Mouse (Mus musculus): ENCODE measurements around the gene Fbxl5. TPM values are rescaled to one million over a fixed set of nuclear protein-coding genes. Genes with fewer than 3 reads are reported as not detected.

Fbxl5 gene
- polyA plus RNA-seq, 1 experiment from 2014 or later: 82.2 TPM

DNA sequence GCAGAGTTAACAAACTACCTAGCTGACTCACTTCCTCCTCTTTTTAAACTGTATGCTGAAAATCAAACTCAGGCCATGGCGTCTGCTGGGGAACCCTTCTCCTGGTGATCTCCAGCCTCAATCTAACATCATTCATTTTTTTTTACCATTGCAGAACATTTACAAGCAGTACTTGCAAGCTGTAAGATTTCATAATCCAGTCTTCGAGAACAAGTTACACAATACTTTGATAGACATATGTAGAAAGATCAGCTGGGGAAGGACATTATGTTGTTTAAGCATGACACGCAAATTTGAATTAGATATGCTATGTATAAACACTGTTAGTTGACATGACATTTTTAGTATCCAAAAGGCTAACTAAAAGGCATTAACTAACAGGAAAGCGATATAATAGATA lies 19.6 kb downstream of the Fbxl5 start:
- ATAC-seq: no peak

GRCm38 (mm10) chr5:43801253-43801652 lies 20.2 kb downstream of the Fbxl5 start:
- no peaks in the 10 kb centered on the region for H3K36me3 ChIP-seq (ENCODE audit: control insufficient read depth, insufficient read depth, low read length)
- no peak overlapping the region for H3K27ac ChIP-seq (ENCODE audit: low read depth, low read length)
- no peak overlapping the region for H3K9ac ChIP-seq (ENCODE audit: low read depth, low read length)
- no peaks in the 10 kb centered on the region for H3K4me1 ChIP-seq (ENCODE audit: control insufficient read depth, insufficient read depth, low read depth, low read length)
- H3K9me3 ChIP-seq (ENCODE audit: control insufficient read depth, low read length): no peaks in the 10 kb centered on the region
- no peak overlapping the region for H3K4me3 ChIP-seq (ENCODE audit: low read length)
- H3K27me3 ChIP-seq (replicated peaks; ENCODE audit: control insufficient read depth, insufficient read depth, low read length): no peaks in the 10 kb centered on the region
- H3K4me2 ChIP-seq (ENCODE audit: low read length): no peak overlapping the region
- no peak for ATAC-seq

More for the DNA sequence above, 19.6 kb downstream of the Fbxl5 start:
- Histone ChIP-seq H3K27ac (ENCODE audit: low read depth, low read length) (no peak overlapping the region), H3K4me2 (ENCODE audit: low read length) (no peak overlapping the region), H3K4me1 (ENCODE audit: control insufficient read depth, insufficient read depth, low read depth, low read length) (no peaks in the 10 kb centered on the region), H3K27me3 (replicated peaks; ENCODE audit: control insufficient read depth, insufficient read depth, low read length) (no peaks in the 10 kb centered on the region), H3K36me3 (ENCODE audit: control insufficient read depth, insufficient read depth, low read length) (no peaks in the 10 kb centered on the region), H3K9me3 (ENCODE audit: control insufficient read depth, low read length) (no peaks in the 10 kb centered on the region), H3K9ac (ENCODE audit: low read depth, low read length) (no peak overlapping the region), H3K4me3 (ENCODE audit: low read length) (no peak overlapping the region)
- 88% methylated on average over 4 of the region's 4 CpGs for WGBS

GRCm38 (mm10) chr5:43800700-43801099 lies 20.7 kb downstream of the Fbxl5 start:
- Histone ChIP-seq H3K9ac (ENCODE audit: low read depth, low read length) (no peak overlapping the region), H3K27me3 (replicated peaks; ENCODE audit: control insufficient read depth, insufficient read depth, low read length) (no peaks in the 10 kb centered on the region), H3K36me3 (ENCODE audit: control insufficient read depth, insufficient read depth, low read length) (no peaks in the 10 kb centered on the region), H3K9me3 (ENCODE audit: control insufficient read depth, low read length) (no peaks in the 10 kb centered on the region), H3K27ac (ENCODE audit: low read depth, low read length) (no peak overlapping the region), H3K4me1 (ENCODE audit: control insufficient read depth, insufficient read depth, low read depth, low read length) (no peaks in the 10 kb centered on the region), H3K4me3 (ENCODE audit: low read length) (no peak overlapping the region), H3K4me2 (ENCODE audit: low read length) (no peak overlapping the region)
- no peak for ATAC-seq
- WGBS: 84% methylated on average over 1 of the region's 1 CpGs

GRCm38 (mm10) chr5:43799530-43799929 lies 21.9 kb downstream of the Fbxl5 start:
- Histone ChIP-seq H3K27ac (ENCODE audit: low read depth, low read length) (no peak overlapping the region), H3K9ac (ENCODE audit: low read depth, low read length) (no peak overlapping the region), H3K36me3 (ENCODE audit: control insufficient read depth, insufficient read depth, low read length) (no peaks in the 10 kb centered on the region), H3K4me3 (ENCODE audit: low read length) (no peak overlapping the region), H3K9me3 (ENCODE audit: control insufficient read depth, low read length) (no peaks in the 10 kb centered on the region), H3K4me1 (ENCODE audit: control insufficient read depth, insufficient read depth, low read depth, low read length) (no peaks in the 10 kb centered on the region), H3K4me2 (ENCODE audit: low read length) (no peak overlapping the region), H3K27me3 (replicated peaks; ENCODE audit: control insufficient read depth, insufficient read depth, low read length) (no peaks in the 10 kb centered on the region)
- no peak for ATAC-seq
- WGBS: 89% methylated on average over 5 of the region's 5 CpGs

DNA sequence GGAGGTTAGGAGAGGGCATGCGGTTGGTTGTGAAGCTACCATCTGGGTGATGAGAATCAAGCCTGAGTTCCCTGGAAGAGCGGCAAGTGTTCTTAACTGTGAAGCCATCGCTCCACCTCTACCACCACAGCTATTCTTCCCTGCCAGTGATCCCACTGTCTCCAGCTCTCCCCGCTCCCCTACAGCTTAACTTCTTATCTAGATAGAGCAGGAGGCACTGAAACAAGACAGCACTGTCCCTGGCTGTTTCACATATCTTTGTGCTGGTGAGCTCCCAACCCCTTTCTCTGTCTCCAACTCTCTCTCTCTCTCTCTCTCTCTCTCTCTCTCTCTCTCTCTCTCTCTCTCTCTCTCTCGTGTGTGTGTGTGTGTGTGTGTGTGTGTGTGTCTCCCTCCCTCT lies 29.1 kb downstream of the Fbxl5 start:
- no peak for ATAC-seq
- H3K27me3 ChIP-seq (replicated peaks; ENCODE audit: control insufficient read depth, insufficient read depth, low read length): no peaks in the 10 kb centered on the region
- no peaks in the 10 kb centered on the region for H3K36me3 ChIP-seq (ENCODE audit: control insufficient read depth, insufficient read depth, low read length)
- peaks cover 2% of the 10 kb centered on the region; the same call in 1 of the 2 replicates for H3K9me3 ChIP-seq (ENCODE audit: control insufficient read depth, low read length)
- H3K27ac ChIP-seq (ENCODE audit: low read depth, low read length): no peak overlapping the region
- no peak overlapping the region for H3K4me2 ChIP-seq (ENCODE audit: low read length)
- no peak overlapping the region for H3K4me3 ChIP-seq (ENCODE audit: low read length)
- no peaks in the 10 kb centered on the region for H3K4me1 ChIP-seq (ENCODE audit: control insufficient read depth, insufficient read depth, low read depth, low read length)
- 82% methylated on average over 5 of the region's 5 CpGs for WGBS
- H3K9ac ChIP-seq (ENCODE audit: low read depth, low read length): no peak overlapping the region

DNA sequence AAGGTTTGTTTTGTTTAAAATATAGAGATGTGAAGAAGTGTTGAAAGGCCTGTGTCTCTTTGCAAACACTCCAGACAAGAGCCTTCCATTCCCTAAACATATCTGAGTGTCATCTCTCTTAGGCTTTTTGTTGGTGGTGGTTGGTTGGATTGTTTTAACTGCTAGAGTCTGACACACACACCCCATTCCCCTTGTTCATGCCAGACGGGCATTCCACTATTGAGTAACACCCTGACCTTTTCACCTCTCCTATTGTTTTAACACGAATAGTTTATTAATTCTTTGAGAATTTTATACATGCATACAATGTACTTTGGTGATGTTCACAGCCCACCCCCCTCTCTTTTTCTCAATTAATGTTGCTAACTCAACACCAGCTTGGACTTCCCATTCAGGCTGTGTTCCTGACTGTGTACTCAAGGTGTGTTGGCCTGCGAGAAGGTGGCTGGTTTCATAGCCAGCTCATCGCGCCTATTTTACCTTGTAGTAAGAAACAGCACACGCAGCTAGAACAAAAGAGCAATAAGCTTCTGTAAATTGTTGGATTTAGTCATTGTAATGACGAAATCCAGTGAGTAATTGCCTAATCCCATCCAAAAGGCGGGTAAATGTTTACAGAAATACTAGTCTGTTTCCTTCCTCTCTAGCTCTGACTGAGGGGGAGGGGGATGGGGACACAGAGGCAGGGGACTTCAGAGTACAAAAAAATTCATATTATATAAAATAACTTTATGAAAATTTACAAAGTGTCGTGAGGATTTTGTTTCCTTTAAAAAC lies 33.3 kb downstream of the Fbxl5 start:
- ATAC-seq: no peak
- H3K9ac ChIP-seq (ENCODE audit: low read depth, low read length): no peak overlapping the region
- 82% methylated on average over 9 of the region's 9 CpGs for WGBS
- H3K4me2 ChIP-seq (ENCODE audit: low read length): no peak overlapping the region
- no peak overlapping the region for H3K27ac ChIP-seq (ENCODE audit: low read depth, low read length)
- no peak overlapping the region for H3K4me3 ChIP-seq (ENCODE audit: low read length)
- H3K4me1 ChIP-seq (ENCODE audit: control insufficient read depth, insufficient read depth, low read depth, low read length): no peaks in the 10 kb centered on the region
- no peaks in the 10 kb centered on the region for H3K36me3 ChIP-seq (ENCODE audit: control insufficient read depth, insufficient read depth, low read length)
- H3K9me3 ChIP-seq (ENCODE audit: control insufficient read depth, low read length): peaks cover 2% of the 10 kb centered on the region; the same call in 1 of the 2 replicates
- H3K27me3 ChIP-seq (replicated peaks; ENCODE audit: control insufficient read depth, insufficient read depth, low read length): no peaks in the 10 kb centered on the region

DNA sequence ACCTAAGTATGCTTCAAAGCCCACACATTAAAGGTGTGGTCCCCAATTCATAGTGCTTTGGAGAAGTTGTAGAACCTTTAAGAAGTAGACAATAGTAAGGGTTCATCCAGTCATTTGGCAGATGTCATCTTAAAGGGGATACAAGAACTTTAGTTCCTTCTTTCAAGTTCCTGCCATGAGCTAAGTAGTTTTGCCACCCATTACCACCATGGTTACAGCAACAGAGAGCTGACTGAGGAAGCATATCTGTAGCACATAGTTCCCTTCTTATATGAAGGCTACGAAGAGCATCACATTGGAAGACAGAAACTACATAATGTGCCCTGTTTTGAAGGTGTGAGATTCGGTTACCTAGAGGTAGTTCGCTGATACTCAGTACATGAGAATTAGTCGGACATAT lies 34.8 kb downstream of the Fbxl5 start:
- no peak overlapping the region for H3K4me3 ChIP-seq (ENCODE audit: low read length)
- H3K27ac ChIP-seq (ENCODE audit: low read depth, low read length): no peak overlapping the region
- peaks cover 4% of the 10 kb centered on the region for H3K4me1 ChIP-seq (ENCODE audit: control insufficient read depth, insufficient read depth, low read depth, low read length)

GRCm38 (mm10) chr5:43783996-43784395 lies 37.4 kb downstream of the Fbxl5 start:
- Histone ChIP-seq H3K4me1 (ENCODE audit: control insufficient read depth, insufficient read depth, low read depth, low read length) (peaks cover 10% of the 10 kb centered on the region), H3K27me3 (replicated peaks; ENCODE audit: control insufficient read depth, insufficient read depth, low read length) (no peaks in the 10 kb centered on the region), H3K9me3 (ENCODE audit: control insufficient read depth, low read length) (peaks cover 2% of the 10 kb centered on the region; the same call in 1 of the 2 replicates), H3K27ac (ENCODE audit: low read depth, low read length) (no peak overlapping the region), H3K4me3 (ENCODE audit: low read length) (no peak overlapping the region), H3K4me2 (ENCODE audit: low read length) (no peak overlapping the region), H3K9ac (ENCODE audit: low read depth, low read length) (no peak overlapping the region), H3K36me3 (ENCODE audit: control insufficient read depth, insufficient read depth, low read length) (no peaks in the 10 kb centered on the region)
- no peak for ATAC-seq
- WGBS: 92% methylated on average over 2 of the region's 2 CpGs

More for the DNA sequence above, 34.8 kb downstream of the Fbxl5 start:
- H3K9ac ChIP-seq (ENCODE audit: low read depth, low read length): no peak overlapping the region
- WGBS: 95% methylated on average over 4 of the region's 4 CpGs
- no peaks in the 10 kb centered on the region for H3K27me3 ChIP-seq (replicated peaks; ENCODE audit: control insufficient read depth, insufficient read depth, low read length)
- no peak for ATAC-seq
- H3K4me2 ChIP-seq (ENCODE audit: low read length): no peak overlapping the region
- no peaks in the 10 kb centered on the region for H3K36me3 ChIP-seq (ENCODE audit: control insufficient read depth, insufficient read depth, low read length)
- H3K9me3 ChIP-seq (ENCODE audit: control insufficient read depth, low read length): peaks cover 2% of the 10 kb centered on the region; the same call in 1 of the 2 replicates

GRCm38 (mm10) chr5:43781977-43782930 lies 39.2 kb downstream of the Fbxl5 start:
- ATAC-seq: peak; percentile 96
- peaks cover 10% of the 10 kb centered on the region for H3K4me1 ChIP-seq (ENCODE audit: control insufficient read depth, insufficient read depth, low read depth, low read length)
- H3K27ac ChIP-seq (ENCODE audit: low read depth, low read length): peak overlapping the region; percentile 99
- H3K9ac ChIP-seq (ENCODE audit: low read depth, low read length): peak overlapping the region; percentile 96
- no peaks in the 10 kb centered on the region for H3K9me3 ChIP-seq (ENCODE audit: control insufficient read depth, low read length)
- no peaks in the 10 kb centered on the region for H3K27me3 ChIP-seq (replicated peaks; ENCODE audit: control insufficient read depth, insufficient read depth, low read length)
- peak overlapping the region; percentile 72 for H3K4me2 ChIP-seq (ENCODE audit: low read length)
- 5% methylated on average over 63 of the region's 82 CpGs for WGBS
- peak overlapping the region; percentile 89 for H3K4me3 ChIP-seq (ENCODE audit: low read length)
- no peaks in the 10 kb centered on the region for H3K36me3 ChIP-seq (ENCODE audit: control insufficient read depth, insufficient read depth, low read length)
